Mouse (Mus musculus) lung, embryonic 15.5 days (tissue): ENCODE results near the gene Aldoc. TPM values are rescaled to one million over a fixed set of nuclear protein-coding genes. Genes with fewer than 3 reads are reported as not detected.

Experiments
- ATAC-seq: fragments of 200-750 bp; cut with Nextera tagmentation; 2 replicates; pipeline ENCODE4 v1.8.0; 2017; ENCODE audit warnings: moderate number of reproducible peaks, borderline replicate concordance; ENCODE audit not compliant: low FRiP score, low TSS enrichment; ENCODE audit errors: extremely low read depth
- H3K27ac ChIP-seq: fragments of 300-500 bp; sonication (generic); 2 replicates; pipeline ENCODE4 v1.5.1; 2015; ENCODE audit warnings: moderate library complexity, mild to moderate bottlenecking, inconsistent platforms
- H3K27me3 ChIP-seq: fragments of 300-500 bp; sonication (generic); 2 replicates; pipeline ENCODE4 v1.6.1; 2015; ENCODE audit warnings: inconsistent platforms
- H3K36me3 ChIP-seq: fragments of 300-500 bp; sonication (generic); 2 replicates; pipeline ENCODE4 v1.6.1; 2015; ENCODE audit warnings: inconsistent platforms
- H3K4me1 ChIP-seq: fragments of 300-500 bp; sonication (generic); 2 replicates; pipeline ENCODE4 v1.6.1; 2015; ENCODE audit warnings: inconsistent platforms
- H3K4me2 ChIP-seq: fragments of 300-500 bp; sonication (generic); 2 replicates; pipeline ENCODE4 v1.6.1; 2015; ENCODE audit warnings: inconsistent platforms, mild to moderate bottlenecking, moderate library complexity
- H3K4me3 ChIP-seq: fragments of 300-500 bp; sonication (generic); 2 replicates; pipeline ENCODE4 v1.5.1; 2015; ENCODE audit warnings: mild to moderate bottlenecking, inconsistent platforms
- H3K9ac ChIP-seq: fragments of 300-500 bp; sonication (generic); 2 replicates; pipeline ENCODE4 v1.6.1; 2015; ENCODE audit warnings: inconsistent platforms
- H3K9me3 ChIP-seq: fragments of 300-500 bp; sonication (generic); 2 replicates; pipeline ENCODE4 v1.6.1; 2016; ENCODE audit warnings: inconsistent platforms
- WGBS: fragments of 180-500 bp; shearing (Covaris S2); methylation state at CpG from one replicate; pipeline ENCODE4 v1.1.7; 2015; 5-methylcytosine and 5-hydroxymethylcytosine counted together
- polyA plus RNA-seq: library from polyadenylated mRNA; unstranded; fragments of >200 nt; fragmentation: Nextera tagmentation; extraction: Ambion mirVana; gene quantifications from 2 replicates; pipeline ENCODE4 v1.2.1, GENCODE M21; 2015

Aldoc gene
- polyA plus RNA-seq, 1 experiment from 2014 or later = 8.1 TPM

DNA sequence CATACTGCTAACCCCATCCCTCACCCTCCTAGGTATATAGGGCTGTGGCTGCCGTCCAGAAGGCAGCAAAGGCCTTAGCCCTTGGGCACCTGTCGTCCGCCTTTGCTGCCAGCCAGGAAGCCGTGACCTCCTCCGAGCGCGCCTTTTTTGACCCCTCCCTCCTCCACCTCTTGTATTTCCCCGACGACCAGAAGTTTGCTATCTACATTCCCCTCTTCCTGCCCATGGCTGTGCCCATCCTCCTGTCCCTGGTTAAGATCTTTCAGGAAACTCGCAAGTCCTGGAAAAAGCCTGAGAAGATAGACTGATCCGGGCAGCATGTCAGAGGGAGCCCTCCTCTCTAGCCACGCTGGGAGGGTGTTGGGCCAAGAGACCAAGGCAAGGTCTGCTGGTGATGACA lies 18.9 kb downstream of the Aldoc start:
- Histone ChIP-seq H3K9ac (no peak overlapping the region), H3K36me3 (peaks cover 25% of the 10 kb centered on the region), H3K27ac (no peak overlapping the region), H3K9me3 (no peaks in the 10 kb centered on the region), H3K4me2 (no peak overlapping the region), H3K4me1 (peaks cover 36% of the 10 kb centered on the region), H3K27me3 (no peaks in the 10 kb centered on the region), H3K4me3 (no peak overlapping the region)
- 69% methylated on average over 12 of the region's 12 CpGs for WGBS
- ATAC-seq = no peak

DNA sequence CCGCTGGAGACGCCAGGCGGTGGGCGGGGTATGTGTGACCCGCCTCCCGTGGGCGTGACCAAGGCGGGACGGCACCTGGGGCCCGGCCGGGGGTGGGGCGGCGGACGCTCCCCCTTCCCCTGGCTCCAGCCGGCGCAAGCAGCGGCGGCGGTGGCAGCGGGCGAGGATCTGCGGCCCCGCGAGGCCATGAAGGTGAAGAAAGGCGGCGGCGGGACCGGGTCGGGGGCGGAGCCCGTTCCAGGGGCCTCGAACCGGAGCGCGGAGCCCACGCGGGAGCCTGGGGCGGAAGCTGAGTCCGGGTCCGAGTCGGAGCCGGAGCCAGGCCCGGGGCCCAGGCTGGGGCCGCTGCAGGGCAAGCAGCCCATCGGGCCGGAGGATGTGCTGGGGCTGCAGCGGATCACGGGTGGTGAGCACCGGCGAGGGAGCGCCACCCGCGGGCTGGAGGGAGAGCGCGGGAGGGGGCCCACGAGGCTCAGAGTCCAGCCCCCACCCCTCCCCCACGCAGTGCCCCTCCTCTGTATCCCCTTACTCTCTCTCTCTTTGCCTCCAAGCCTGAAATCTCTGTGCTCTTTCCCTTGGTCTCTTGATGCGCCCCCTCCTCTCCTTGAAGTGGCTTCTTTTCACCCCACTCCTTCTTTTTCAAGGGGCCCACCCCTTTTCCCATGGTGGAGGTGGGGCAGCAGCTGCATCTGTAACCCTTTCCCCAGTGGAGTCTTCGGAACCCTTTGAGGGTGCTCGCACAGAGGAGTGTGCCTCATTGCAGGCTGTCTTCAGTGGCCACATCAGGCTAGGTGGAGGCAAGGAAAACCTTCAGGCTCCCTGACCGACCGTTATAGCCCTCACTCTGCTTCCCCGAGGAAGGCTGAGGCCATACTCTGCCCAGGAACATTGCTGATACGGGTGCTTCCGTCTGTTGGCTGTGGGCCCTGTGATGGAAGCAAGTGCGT lies 20.9 kb downstream of the Aldoc start, which contains the start of gene Unc119:
Gene Unc119, plus strand, starts transcription at position 102 of the 947 bp plus-strand sequence.
- WGBS = under 1% methylated on average over 46 of the region's 66 CpGs
- Histone ChIP-seq H3K27ac (peak within 1 kb of the TSS; percentile 71), H3K36me3 (peaks cover 26% of the 10 kb centered on the region), H3K4me1 (peaks cover 36% of the 10 kb centered on the region), H3K9me3 (no peaks in the 10 kb centered on the region), H3K4me3 (peak within 1 kb of the TSS; percentile 92), H3K4me2 (peak within 1 kb of the TSS; percentile 98), H3K9ac (peak within 1 kb of the TSS; percentile 87), H3K27me3 (no peaks in the 10 kb centered on the region)
- ATAC-seq = peak; percentile 85

DNA sequence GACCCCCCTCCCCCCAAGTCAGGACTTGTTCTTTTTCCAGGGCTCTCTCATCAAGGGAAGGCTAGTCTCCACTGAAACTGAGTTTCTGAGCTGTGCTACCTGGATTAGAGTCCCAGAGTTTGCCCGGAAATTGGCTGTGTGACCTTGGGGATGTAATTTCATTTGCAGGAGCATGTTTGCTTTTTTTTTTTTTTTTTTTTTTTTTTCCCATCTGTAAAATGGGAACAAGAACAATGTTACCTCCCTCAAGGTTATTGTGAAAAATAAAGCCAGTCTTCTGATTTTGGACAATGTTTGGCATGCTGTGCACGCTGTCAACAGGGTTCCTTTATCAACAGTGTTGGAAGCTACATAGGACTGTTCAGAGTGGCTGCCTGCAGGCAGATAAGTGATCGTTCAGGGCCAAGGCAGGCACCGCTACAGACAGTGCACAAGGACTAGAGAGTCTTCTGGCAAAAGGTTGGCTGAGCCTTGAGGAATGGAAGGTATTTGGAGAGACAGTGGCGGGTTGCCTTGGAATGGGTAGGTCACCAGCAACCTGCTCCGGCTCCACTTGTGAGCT lies 21.6 kb downstream of the Aldoc start:
- Histone ChIP-seq H3K4me1 (peaks cover 37% of the 10 kb centered on the region), H3K9ac (peak overlapping the region; percentile 87; the same call in 1 of the 2 replicates), H3K4me3 (peak overlapping the region; percentile 92), H3K4me2 (peak overlapping the region; percentile 98), H3K36me3 (peaks cover 18% of the 10 kb centered on the region), H3K27ac (peak overlapping the region; percentile 71), H3K9me3 (no peaks in the 10 kb centered on the region), H3K27me3 (no peaks in the 10 kb centered on the region)
- WGBS = 60% methylated on average over 6 of the region's 6 CpGs
- ATAC-seq = no peak

DNA sequence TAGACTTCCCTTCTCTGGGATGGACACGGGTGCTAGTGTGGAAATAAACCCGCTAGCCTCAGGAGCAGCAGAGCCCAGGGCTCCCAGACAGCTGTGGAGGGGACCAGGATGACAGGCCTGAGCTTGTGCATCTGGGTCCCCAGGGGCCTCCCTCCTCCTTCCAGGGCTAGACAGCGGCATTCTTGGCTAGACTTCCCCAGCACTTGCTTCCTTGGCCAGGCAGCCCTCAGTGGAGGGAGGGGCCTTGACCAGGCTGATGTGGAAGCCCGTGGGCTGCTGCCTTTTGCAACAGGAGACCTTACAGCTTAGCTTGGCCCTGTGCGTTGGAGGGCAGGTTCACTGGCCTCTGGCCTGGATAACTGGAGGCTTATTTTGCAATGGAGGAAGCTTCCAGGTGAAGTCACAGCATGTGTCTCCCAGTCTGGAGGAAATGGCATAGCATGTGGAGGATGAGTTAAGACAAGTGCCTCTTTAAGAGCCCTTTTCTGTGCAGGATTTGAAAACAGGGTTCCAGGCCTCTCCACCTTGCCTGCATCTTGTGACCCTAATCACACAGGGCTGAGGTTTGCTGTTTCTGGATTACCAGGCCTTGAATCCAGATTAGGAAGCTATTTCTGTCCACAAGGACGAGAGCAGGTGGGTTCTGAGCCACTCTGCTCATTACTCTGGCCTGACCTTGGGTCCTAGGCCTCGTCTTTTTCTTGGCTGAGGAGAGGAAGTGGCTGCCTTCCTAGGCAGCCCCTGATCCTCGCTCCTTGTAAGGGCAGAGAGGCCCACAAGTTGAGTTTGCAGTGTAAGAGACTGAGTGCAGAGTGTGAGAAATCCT lies 22.3 kb downstream of the Aldoc start:
- peaks cover 11% of the 10 kb centered on the region; the same call in 1 of the 2 replicates for H3K36me3 ChIP-seq
- H3K27ac ChIP-seq = peak overlapping the region; percentile 21; the same call in 1 of the 2 replicates
- ATAC-seq = peak; percentile 19; the same call in 1 of the 2 replicates
- peaks cover 42% of the 10 kb centered on the region for H3K4me1 ChIP-seq
- no peaks in the 10 kb centered on the region for H3K9me3 ChIP-seq
- H3K4me3 ChIP-seq = no peak overlapping the region
- 0 out of 2 replicates have a peak overlapping the region, but pooled peaks have one; percentile 1 for H3K9ac ChIP-seq
- peak overlapping the region; percentile 98 for H3K4me2 ChIP-seq
- H3K27me3 ChIP-seq = no peaks in the 10 kb centered on the region
- 47% methylated on average over 8 of the region's 8 CpGs for WGBS

DNA sequence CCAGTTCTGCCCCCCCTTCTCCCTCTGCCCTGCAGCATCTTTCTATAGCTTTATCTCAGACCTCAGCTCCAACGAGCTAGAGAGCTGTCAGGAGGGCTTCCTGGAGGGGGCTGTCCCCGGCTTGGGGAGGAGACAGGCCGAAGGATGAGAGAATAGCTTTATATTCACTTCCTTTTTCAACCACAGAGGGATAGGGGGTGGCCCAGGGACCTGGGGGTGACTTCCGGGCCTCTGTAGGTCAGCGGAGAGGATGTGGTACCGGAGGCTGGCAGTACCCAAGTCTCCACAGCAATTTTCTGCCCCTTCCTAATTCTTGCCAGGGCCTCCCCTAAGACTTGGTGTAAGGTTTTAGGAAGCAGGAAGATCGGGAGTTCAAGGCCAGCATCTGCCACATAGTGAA lies 23.0 kb downstream of the Aldoc start:
- H3K9me3 ChIP-seq = no peaks in the 10 kb centered on the region
- no peaks in the 10 kb centered on the region for H3K27me3 ChIP-seq
- no peak overlapping the region for H3K4me3 ChIP-seq
- no peak for ATAC-seq
- 67% methylated on average over 7 of the region's 7 CpGs for WGBS
- H3K9ac ChIP-seq = no peak overlapping the region
- H3K4me1 ChIP-seq = peaks cover 42% of the 10 kb centered on the region
- no peak overlapping the region for H3K27ac ChIP-seq
- H3K36me3 ChIP-seq = peaks cover 10% of the 10 kb centered on the region; the same call in 1 of the 2 replicates
- no peak overlapping the region for H3K4me2 ChIP-seq

DNA sequence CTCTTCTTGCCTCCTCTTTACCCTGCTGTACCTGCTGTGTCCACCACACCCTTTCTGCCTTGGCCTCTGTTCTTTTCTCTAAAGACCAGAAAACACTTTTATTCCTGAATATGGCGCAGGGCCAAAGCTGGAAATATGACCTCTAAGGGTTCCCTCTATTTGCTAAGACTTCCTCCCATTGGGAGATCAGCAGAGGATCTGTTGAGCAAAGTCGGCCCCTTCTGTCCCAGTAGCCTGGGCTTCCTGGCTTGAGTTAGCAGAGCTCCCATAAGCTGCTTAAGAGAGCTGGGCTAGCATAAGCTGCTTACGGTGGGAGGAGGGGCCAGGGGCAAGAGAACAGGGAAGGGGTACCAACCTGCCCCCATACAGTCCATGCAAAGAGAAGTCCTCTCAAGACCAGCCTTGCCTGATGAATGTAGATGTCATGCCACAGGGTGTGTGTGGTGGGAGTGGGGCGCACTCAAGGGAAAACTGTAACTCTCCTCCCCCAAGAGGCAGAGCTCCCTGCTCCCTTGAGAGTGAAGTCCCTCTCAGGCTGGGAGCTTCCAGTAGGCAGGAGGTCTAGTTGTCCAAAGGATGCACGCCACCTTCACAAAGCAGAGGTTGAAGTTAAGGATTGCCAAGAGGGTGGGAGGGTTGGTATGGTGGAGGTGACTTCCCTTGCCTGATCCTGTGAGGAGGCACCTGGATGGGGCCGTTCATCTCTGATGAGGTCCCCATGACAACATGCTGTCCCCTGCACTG lies 23.7 kb downstream of the Aldoc start:
- Histone ChIP-seq H3K36me3 (peaks cover 7% of the 10 kb centered on the region; the same call in 1 of the 2 replicates), H3K9ac (no peak overlapping the region), H3K27me3 (no peaks in the 10 kb centered on the region), H3K27ac (no peak overlapping the region), H3K4me3 (no peak overlapping the region), H3K9me3 (no peaks in the 10 kb centered on the region), H3K4me2 (no peak overlapping the region), H3K4me1 (peaks cover 42% of the 10 kb centered on the region)
- no peak for ATAC-seq
- 75% methylated on average over 6 of the region's 6 CpGs for WGBS

DNA sequence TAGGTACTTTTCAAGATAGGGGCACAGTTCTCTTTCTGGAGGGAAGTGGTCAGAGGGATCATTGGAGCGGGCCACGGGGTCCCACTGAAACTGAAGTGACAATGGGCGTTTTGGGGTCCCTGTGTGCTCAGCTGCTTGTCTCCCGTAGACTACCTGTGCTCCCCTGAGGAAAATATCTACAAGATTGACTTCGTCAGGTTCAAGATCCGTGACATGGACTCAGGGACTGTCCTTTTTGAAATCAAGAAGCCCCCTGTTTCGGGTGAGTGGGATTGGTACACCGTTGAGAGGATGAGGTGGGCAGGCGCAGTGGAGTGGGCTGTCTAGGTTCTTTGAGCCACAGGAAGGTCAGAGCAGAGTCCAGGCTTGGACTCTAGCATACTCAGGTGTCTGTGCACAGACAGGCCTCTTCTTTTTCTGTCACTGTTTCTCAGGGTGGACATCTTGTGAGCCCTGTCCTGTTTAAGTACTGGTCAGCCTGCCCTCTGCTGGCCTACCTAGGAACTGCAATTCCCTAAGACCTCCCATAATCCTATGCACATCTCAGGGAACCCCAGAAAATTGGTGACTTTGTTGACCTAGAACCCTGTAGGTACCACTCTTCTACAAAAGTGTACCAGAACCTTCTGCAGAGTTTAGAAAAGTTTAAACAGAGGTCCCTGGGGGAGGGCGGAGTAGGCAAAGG lies 24.4 kb downstream of the Aldoc start:
- peaks cover 42% of the 10 kb centered on the region for H3K4me1 ChIP-seq
- H3K27ac ChIP-seq = no peak overlapping the region
- H3K4me2 ChIP-seq = no peak overlapping the region
- ATAC-seq = no peak
- H3K4me3 ChIP-seq = no peak overlapping the region
- peaks cover 7% of the 10 kb centered on the region; the same call in 1 of the 2 replicates for H3K36me3 ChIP-seq
- 91% methylated on average over 10 of the region's 10 CpGs for WGBS
- H3K27me3 ChIP-seq = no peaks in the 10 kb centered on the region
- no peak overlapping the region for H3K9ac ChIP-seq
- no peaks in the 10 kb centered on the region for H3K9me3 ChIP-seq

DNA sequence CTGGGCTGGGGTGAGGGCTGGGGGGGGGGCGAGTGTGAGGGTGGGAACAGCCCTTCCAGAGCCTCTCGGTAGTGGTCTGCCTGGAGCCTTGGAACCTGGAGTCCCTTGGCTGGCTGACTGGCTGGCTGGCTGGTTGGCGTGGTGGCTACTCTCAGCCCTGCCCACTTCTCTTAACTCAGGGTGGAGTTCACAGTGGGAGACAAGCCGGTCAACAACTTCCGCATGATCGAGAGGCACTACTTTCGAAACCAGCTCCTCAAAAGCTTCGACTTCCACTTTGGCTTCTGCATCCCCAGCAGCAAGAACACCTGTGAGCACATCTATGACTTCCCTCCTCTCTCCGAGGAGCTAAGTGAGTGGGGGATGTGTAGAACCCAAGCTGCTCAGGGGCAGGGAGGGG lies 25.1 kb downstream of the Aldoc start:
- H3K27me3 ChIP-seq = no peaks in the 10 kb centered on the region
- no peaks in the 10 kb centered on the region for H3K9me3 ChIP-seq
- no peak overlapping the region for H3K9ac ChIP-seq
- H3K36me3 ChIP-seq = peaks cover 7% of the 10 kb centered on the region; the same call in 1 of the 2 replicates
- 72% methylated on average over 9 of the region's 9 CpGs for WGBS
- no peak overlapping the region for H3K4me3 ChIP-seq
- ATAC-seq = no peak
- H3K4me1 ChIP-seq = peaks cover 41% of the 10 kb centered on the region
- H3K4me2 ChIP-seq = no peak overlapping the region
- H3K27ac ChIP-seq = no peak overlapping the region

DNA sequence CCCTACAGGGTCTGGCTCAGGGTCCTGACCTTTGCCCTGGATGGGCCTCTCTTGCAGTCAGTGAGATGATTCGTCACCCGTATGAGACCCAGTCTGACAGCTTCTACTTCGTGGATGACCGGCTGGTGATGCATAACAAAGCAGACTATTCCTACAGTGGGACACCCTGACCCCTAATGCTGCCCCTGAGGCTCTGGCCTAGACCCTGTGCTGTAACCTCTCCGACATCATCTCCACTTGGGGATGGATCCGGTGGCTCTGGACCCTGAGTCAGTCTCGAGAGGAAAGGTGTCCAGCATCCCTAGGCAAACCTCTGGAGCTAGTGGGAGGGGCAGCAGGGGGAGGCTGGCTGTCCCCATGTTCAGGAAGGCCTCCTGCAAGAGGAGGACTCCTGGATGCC lies 25.7 kb downstream of the Aldoc start:
- no peak overlapping the region for H3K9ac ChIP-seq
- no peaks in the 10 kb centered on the region for H3K9me3 ChIP-seq
- no peak overlapping the region for H3K4me3 ChIP-seq
- ATAC-seq = no peak
- 43% methylated on average over 7 of the region's 7 CpGs for WGBS
- H3K4me1 ChIP-seq = peaks cover 36% of the 10 kb centered on the region
- H3K36me3 ChIP-seq = peaks cover 7% of the 10 kb centered on the region; the same call in 1 of the 2 replicates
- H3K27me3 ChIP-seq = no peaks in the 10 kb centered on the region
- no peak overlapping the region for H3K27ac ChIP-seq
- no peak overlapping the region for H3K4me2 ChIP-seq

DNA sequence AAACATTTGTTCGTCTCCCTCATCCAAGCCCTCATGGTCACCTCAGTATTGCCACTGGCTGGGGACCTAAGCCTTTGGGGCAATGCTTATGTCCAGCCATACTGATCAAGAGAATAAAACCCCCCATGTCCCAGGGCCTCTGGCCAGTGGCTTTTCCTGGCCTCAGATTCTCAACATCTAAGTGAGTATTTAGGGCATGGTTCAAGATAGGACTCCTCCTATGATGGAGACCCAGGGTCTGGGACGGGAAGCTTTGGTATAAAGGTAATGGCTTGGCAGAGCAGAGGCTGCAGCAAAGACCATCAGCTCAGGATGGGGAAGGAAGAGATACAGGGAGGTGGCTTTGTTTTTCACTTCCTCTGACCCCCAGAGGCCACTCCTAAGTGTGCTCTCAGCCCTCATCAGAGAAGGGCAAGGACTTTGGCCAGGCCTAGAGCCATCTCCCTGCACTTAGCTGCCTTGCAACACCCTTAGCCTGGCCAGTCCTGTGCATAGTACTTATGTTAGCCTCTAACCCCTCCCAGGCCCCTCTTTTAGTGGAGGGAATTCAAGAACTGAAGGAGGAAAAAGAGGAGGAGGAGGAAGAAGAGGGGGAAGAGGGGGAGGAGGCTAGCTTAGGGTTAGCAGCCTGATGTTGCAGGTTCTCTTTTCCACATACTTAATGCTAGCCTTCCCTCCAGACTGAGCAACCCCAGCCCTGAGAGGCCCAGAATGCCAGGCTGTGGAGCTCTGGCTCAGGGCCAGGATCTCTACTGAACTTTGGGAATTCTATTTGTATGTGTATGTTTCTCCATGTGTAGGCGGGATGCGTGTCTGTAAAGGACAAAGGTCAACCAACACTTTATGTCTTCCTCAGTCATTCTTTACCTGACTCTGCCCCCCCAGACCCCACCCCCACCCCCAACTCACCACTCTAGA lies 26.9 kb downstream of the Aldoc start:
- peaks cover 7% of the 10 kb centered on the region; the same call in 1 of the 2 replicates for H3K36me3 ChIP-seq
- H3K9ac ChIP-seq = no peak overlapping the region
- no peaks in the 10 kb centered on the region for H3K9me3 ChIP-seq
- H3K27ac ChIP-seq = no peak overlapping the region
- WGBS = 55% methylated on average over 4 of the region's 4 CpGs
- ATAC-seq = no peak
- peaks cover 24% of the 10 kb centered on the region for H3K4me1 ChIP-seq
- H3K4me2 ChIP-seq = no peak overlapping the region
- no peaks in the 10 kb centered on the region for H3K27me3 ChIP-seq
- no peak overlapping the region for H3K4me3 ChIP-seq
